Mouse (Mus musculus): ENCODE data around the gene Zfyve19. TPM values are rescaled to one million over a fixed set of nuclear protein-coding genes. Genes with fewer than 3 reads are reported as not detected.

The Zfyve19 gene
- polyA plus RNA-seq, 1 experiment from 2014 or later = 44.2 TPM

- Histone ChIP-seq H3K27ac (ENCODE audit: low read depth, low read length) (no peak overlapping the region), H3K4me1 (ENCODE audit: control insufficient read depth, insufficient read depth, low read length) (no peaks in the 10 kb centered on the region), H3K9me3 (ENCODE audit: control insufficient read depth, low read length) (no peaks in the 10 kb centered on the region), H3K36me3 (ENCODE audit: control insufficient read depth, insufficient read depth, low read length) (no peaks in the 10 kb centered on the region), H3K27me3 (ENCODE audit: control insufficient read depth, insufficient read depth, low read length) (no peaks in the 10 kb centered on the region), H3K4me3 (ENCODE audit: low read depth, low read length) (no peak overlapping the region), H3K4me2 (no peak overlapping the region), H3K9ac (ENCODE audit: low read length) (no peak overlapping the region)
- 70% methylated on average over 1 of the region's 1 CpGs for WGBS
- ATAC-seq (ENCODE audit: low FRiP score) (no peak), DNase-seq (ENCODE audit: low spot score, missing footprints) (no peak)
Measured at GRCm38 (mm10) chr2:119260518-119260917, 52.1 kb downstream of the Zfyve19 start.

- Histone ChIP-seq H3K27ac (ENCODE audit: low read depth, low read length) (no peak overlapping the region), H3K36me3 (ENCODE audit: control insufficient read depth, insufficient read depth, low read length) (no peaks in the 10 kb centered on the region), H3K4me2 (no peak overlapping the region), H3K4me3 (ENCODE audit: low read depth, low read length) (no peak overlapping the region), H3K9me3 (ENCODE audit: control insufficient read depth, low read length) (no peaks in the 10 kb centered on the region), H3K4me1 (ENCODE audit: control insufficient read depth, insufficient read depth, low read length) (no peaks in the 10 kb centered on the region), H3K27me3 (ENCODE audit: control insufficient read depth, insufficient read depth, low read length) (no peaks in the 10 kb centered on the region), H3K9ac (ENCODE audit: low read length) (no peak overlapping the region)
- 54% methylated on average over 2 of the region's 2 CpGs for WGBS
- ATAC-seq (ENCODE audit: low FRiP score) (no peak), DNase-seq (ENCODE audit: low spot score, missing footprints) (no peak)
Measured at GRCm38 (mm10) chr2:119261326-119261725, 52.9 kb downstream of the Zfyve19 start.

GRCm38 (mm10) chr2:119262978-119263377 lies 54.6 kb downstream of the Zfyve19 start:
- H3K4me3 ChIP-seq (ENCODE audit: low read depth, low read length) = no peak overlapping the region
- no peaks in the 10 kb centered on the region for H3K9me3 ChIP-seq (ENCODE audit: control insufficient read depth, low read length)
- no peak overlapping the region for H3K27ac ChIP-seq (ENCODE audit: low read depth, low read length)
- DNase-seq (ENCODE audit: low spot score, missing footprints) (no peak), ATAC-seq (ENCODE audit: low FRiP score) (no peak)
- H3K4me2 ChIP-seq = no peak overlapping the region
- 65% methylated on average over 8 of the region's 8 CpGs for WGBS
- no peaks in the 10 kb centered on the region for H3K27me3 ChIP-seq (ENCODE audit: control insufficient read depth, insufficient read depth, low read length)
- H3K9ac ChIP-seq (ENCODE audit: low read length) = no peak overlapping the region
- no peaks in the 10 kb centered on the region for H3K36me3 ChIP-seq (ENCODE audit: control insufficient read depth, insufficient read depth, low read length)
- H3K4me1 ChIP-seq (ENCODE audit: control insufficient read depth, insufficient read depth, low read length) = no peaks in the 10 kb centered on the region

GRCm38 (mm10) chr2:119263813-119264212 lies 55.4 kb downstream of the Zfyve19 start:
- Histone ChIP-seq H3K9me3 (ENCODE audit: control insufficient read depth, low read length) (no peaks in the 10 kb centered on the region), H3K4me3 (ENCODE audit: low read depth, low read length) (no peak overlapping the region), H3K36me3 (ENCODE audit: control insufficient read depth, insufficient read depth, low read length) (no peaks in the 10 kb centered on the region), H3K4me2 (no peak overlapping the region), H3K9ac (ENCODE audit: low read length) (no peak overlapping the region), H3K27ac (ENCODE audit: low read depth, low read length) (no peak overlapping the region), H3K4me1 (ENCODE audit: control insufficient read depth, insufficient read depth, low read length) (no peaks in the 10 kb centered on the region), H3K27me3 (ENCODE audit: control insufficient read depth, insufficient read depth, low read length) (no peaks in the 10 kb centered on the region)
- DNase-seq (ENCODE audit: low spot score, missing footprints) (no peak), ATAC-seq (ENCODE audit: low FRiP score) (no peak)
- 85% methylated on average over 5 of the region's 5 CpGs for WGBS

Other genes with a start within 250 kb of the Zfyve19 start
- gene Ccdc32, start 179.2 kb upstream of the Zfyve19 start, polyA plus RNA-seq (2014; fragmentation: Nextera tagmentation; extraction: Ambion mirVana) = 25.0 and 25.6 TPM in 2 replicates
- gene Rpusd2, start 173.8 kb upstream of the Zfyve19 start, polyA plus RNA-seq (2014; fragmentation: Nextera tagmentation; extraction: Ambion mirVana) = 7.4 and 7.9 TPM in 2 replicates
- gene Knl1, start 161.5 kb upstream of the Zfyve19 start, polyA plus RNA-seq (2014; fragmentation: Nextera tagmentation; extraction: Ambion mirVana) = 45.5 and 46.4 TPM in 2 replicates
- 74.6 and 76.9 TPM in 2 replicates for gene Rad51, start 95.8 kb upstream of the Zfyve19 start, polyA plus RNA-seq (2014; fragmentation: Nextera tagmentation; extraction: Ambion mirVana)
- gene Rmdn3, start 51.6 kb upstream of the Zfyve19 start, polyA plus RNA-seq (2014; fragmentation: Nextera tagmentation; extraction: Ambion mirVana) = 41.1 and 46.7 TPM in 2 replicates
- 1.5 and 2.5 TPM in 2 replicates for gene Gchfr, start 40.8 kb upstream of the Zfyve19 start, polyA plus RNA-seq (2014; fragmentation: Nextera tagmentation; extraction: Ambion mirVana)
- 0.15 and 0.20 TPM in 2 replicates for gene Gm14137, start 34.1 kb upstream of the Zfyve19 start, polyA plus RNA-seq (2014; fragmentation: Nextera tagmentation; extraction: Ambion mirVana)
- 22.5 and 25.6 TPM in 2 replicates for gene Dnajc17, start 178 bp downstream of the Zfyve19 start, polyA plus RNA-seq (2014; fragmentation: Nextera tagmentation; extraction: Ambion mirVana)
- 0.21 TPM in 1 of 2 replicates, not detected in the other for gene Ppp1r14d, start 21.3 kb downstream of the Zfyve19 start, polyA plus RNA-seq (2014; fragmentation: Nextera tagmentation; extraction: Ambion mirVana)
- 1.1 and 1.2 TPM in 2 replicates for gene Spint1, start 28.7 kb downstream of the Zfyve19 start, polyA plus RNA-seq (2014; fragmentation: Nextera tagmentation; extraction: Ambion mirVana)
- gene Rhov, start 62.7 kb downstream of the Zfyve19 start, polyA plus RNA-seq (2014; fragmentation: Nextera tagmentation; extraction: Ambion mirVana) = 1.3 and 2.6 TPM in 2 replicates
- gene Vps18, start 80.1 kb downstream of the Zfyve19 start, polyA plus RNA-seq (2014; fragmentation: Nextera tagmentation; extraction: Ambion mirVana) = 9.8 and 10.0 TPM in 2 replicates
- gene Dll4, start 117.2 kb downstream of the Zfyve19 start, polyA plus RNA-seq (2014; fragmentation: Nextera tagmentation; extraction: Ambion mirVana) = 3.1 and 4.0 TPM in 2 replicates
- gene Chac1, start 142.6 kb downstream of the Zfyve19 start, polyA plus RNA-seq (2014; fragmentation: Nextera tagmentation; extraction: Ambion mirVana) = 0.32 and 0.37 TPM in 2 replicates

Measured in midbrain, embryonic 11.5 days (tissue).